Comparison of ENCODE assay signal across 8 mouse cellular contexts in genomic region chr16:13255855-13256635, GRCm38 (mm10). TPM values are rescaled to one million over a fixed set of nuclear protein-coding genes. Genes with fewer than 3 reads are reported as not detected.
DNase-seq lines count a peak whose midpoint lies in the region; ATAC-seq and TF ChIP-seq lines count a peak whose summit lies in the region.

Gene Mrtfb (plus strand): TSS chr16:13256481.

- no peaks in the 10 kb centered on the region; a peak in 1 of 4 replicates for H3K27me3 ChIP-seq in MEL (ENCODE audit: control insufficient read depth in 1 of 2, insufficient read depth in 2 of 2, low read length in 2 of 2)
- H3K27me3 ChIP-seq in forebrain, embryonic 16.5 days (replicated peaks; ENCODE audit: control insufficient read depth, insufficient read depth, low read length): no peaks in the 10 kb centered on the region
- H3K27me3 ChIP-seq in neural tube, embryonic 15.5 days (replicated peaks): no peaks in the 10 kb centered on the region

- intact Hi-C loops in heart, postnatal 36 days (cut with DNase I): loop anchor here (2.0 kb wide), 2 partner anchors 95 to 101 kb away; no protein-coding TSS in a partner anchor

- TF ChIP-seq POLR2A in MEL (IDR thresholded peaks at IDR 0.05; ENCODE audit: control insufficient read depth in 1 of 2, insufficient read depth in 1 of 2, low read depth in 1 of 2, low read length in 2 of 2, poor library complexity in 1 of 2): peak; percentile 72 to 83
- peak; percentile 59; the same call in 1 of the 2 replicates for TF ChIP-seq POLR2A in lung, adult 2 months (IDR thresholded peaks at IDR 0.05; ENCODE audit: borderline replicate concordance, extremely low read depth, low read depth, low read length)

- ATAC-seq in forebrain, embryonic 16.5 days: peak; percentile 94
- ATAC-seq in neural tube, embryonic 15.5 days (ENCODE audit: low FRiP score): peak; percentile 95

- H3K9ac ChIP-seq in MEL (ENCODE audit: control insufficient read depth, low read depth, low read length, poor library complexity, severe bottlenecking): peak within 1 kb of the TSS; percentile 90
- peak within 1 kb of the TSS; percentile 94 for H3K9ac ChIP-seq in forebrain, embryonic 16.5 days (replicated peaks; ENCODE audit: low read depth, low read length)
- peak within 1 kb of the TSS; percentile 88 for H3K9ac ChIP-seq in neural tube, embryonic 15.5 days (replicated peaks)

- H3K79me2 ChIP-seq in MEL (ENCODE audit: control insufficient read depth, insufficient read depth, low read length, poor library complexity): peaks cover 1% of the 10 kb centered on the region; the same call in 1 of the 2 replicates

- TF ChIP-seq RAD21 in MEL (IDR thresholded peaks at IDR 0.05; ENCODE audit: low read depth, low read length): no peak

- TF ChIP-seq EP300 in MEL (IDR thresholded peaks at IDR 0.05; ENCODE audit: low read depth in 1 of 2, low read length in 2 of 2): no peak

- no peaks in the 10 kb centered on the region for H3K9me3 ChIP-seq in MEL (replicated peaks; ENCODE audit: insufficient read depth, low read length)
- H3K9me3 ChIP-seq in forebrain, embryonic 16.5 days (ENCODE audit: control insufficient read depth, low read length): no peaks in the 10 kb centered on the region
- no peaks in the 10 kb centered on the region for H3K9me3 ChIP-seq in neural tube, embryonic 15.5 days (replicated peaks)

- peaks cover 0 to 8% of the 10 kb centered on the region in 2 experiments; a peak in 3 of 4 replicates for H3K4me1 ChIP-seq in MEL (ENCODE audit: control insufficient read depth in 1 of 2, insufficient read depth in 2 of 2, low read length in 2 of 2)
- H3K4me1 ChIP-seq in forebrain, embryonic 16.5 days (replicated peaks; ENCODE audit: control insufficient read depth, insufficient read depth, low read length): peaks cover 14% of the 10 kb centered on the region
- peaks cover 8% of the 10 kb centered on the region for H3K4me1 ChIP-seq in lung, adult 2 months (ENCODE audit: control insufficient read depth, insufficient read depth, low read length)
- H3K4me1 ChIP-seq in neural tube, embryonic 15.5 days: peaks cover 21% of the 10 kb centered on the region

- H3K4me2 ChIP-seq in forebrain, embryonic 16.5 days (ENCODE audit: low read length): peak within 1 kb of the TSS; percentile 85
- peak within 1 kb of the TSS; percentile 91 for H3K4me2 ChIP-seq in neural tube, embryonic 15.5 days

- H3K4me3 ChIP-seq in MEL (ENCODE audit: control insufficient read depth in 1 of 2, insufficient read depth in 1 of 2, low read depth in 2 of 2, low read length in 2 of 2): peak within 1 kb of the TSS; percentile 71 to 97
- H3K4me3 ChIP-seq in forebrain, embryonic 16.5 days (replicated peaks; ENCODE audit: low read length): peak within 1 kb of the TSS; percentile 72
- H3K4me3 ChIP-seq in layer of hippocampus, adult 2 months: peak within 1 kb of the TSS; percentile 78
- H3K4me3 ChIP-seq in lung, adult 2 months (replicated peaks; ENCODE audit: extremely low read depth, low read depth, low read length): peak within 1 kb of the TSS; percentile 98
- H3K4me3 ChIP-seq in neural tube, embryonic 15.5 days (replicated peaks): peak within 1 kb of the TSS; percentile 86

- DNase-seq in MEL (ENCODE audit: low read depth, low spot score): peak; percentile 90
- DNase-seq in cerebellum, adult 18-20 months: peak; percentile 91 to 94
- DNase-seq in heart, postnatal 36 days: peak; percentile 94 to 98
- DNase-seq in layer of hippocampus, adult 2 months (ENCODE audit: low spot score in 2 of 2): peak; percentile 74 to 88
- DNase-seq in lung, adult 2 months: peak; percentile 95
- DNase-seq in testis, postnatal 10 days (ENCODE audit: low spot score): peak; percentile 95

- H3K27ac ChIP-seq in MEL (ENCODE audit: control insufficient read depth, low read depth, low read length): peak within 1 kb of the TSS; percentile 42
- H3K27ac ChIP-seq in forebrain, embryonic 16.5 days (ENCODE audit: low read length): peak within 1 kb of the TSS; percentile 42
- peak within 1 kb of the TSS; percentile 98 for H3K27ac ChIP-seq in layer of hippocampus, adult 2 months
- H3K27ac ChIP-seq in neural tube, embryonic 15.5 days (replicated peaks): peak within 1 kb of the TSS; percentile 91

- TF ChIP-seq CTCF in MEL (IDR thresholded peaks at IDR 0.05 in 2 of 3, conservative IDR thresholded peaks at IDR 0.05 in 1 of 3; ENCODE audit: control insufficient read depth in 1 of 3, insufficient read depth in 1 of 3, low read depth in 2 of 3, low read length in 3 of 3, poor library complexity in 1 of 3, severe bottlenecking in 1 of 3): no peak
- TF ChIP-seq CTCF in layer of hippocampus, adult 2 months (conservative IDR thresholded peaks at IDR 0.05): peak; percentile 59
- TF ChIP-seq CTCF in lung, adult 2 months (IDR thresholded peaks at IDR 0.05; ENCODE audit: insufficient read depth, low read length): no peak

- H3K36me3 ChIP-seq in MEL (ENCODE audit: control insufficient read depth in 1 of 2, insufficient read depth in 2 of 2, low read length in 2 of 2): peaks cover 0 to 3% of the 10 kb centered on the region in 2 experiments; a peak in 1 of 4 replicates
- H3K36me3 ChIP-seq in forebrain, embryonic 16.5 days (ENCODE audit: control insufficient read depth, insufficient read depth): no peaks in the 10 kb centered on the region
- H3K36me3 ChIP-seq in neural tube, embryonic 15.5 days: no peaks in the 10 kb centered on the region

- under 1% methylated on average over 53 of the region's 56 CpGs for WGBS in forebrain, embryonic 16.5 days
- 2% methylated on average over 47 of the region's 56 CpGs for WGBS in lung, adult 2 months
- WGBS in neural tube, embryonic 15.5 days: 2% methylated on average over 48 of the region's 56 CpGs

TF ChIP-seq in MEL, 35 proteins besides CTCF, POLR2A, EP300 and RAD21:
- no peak for TF ChIP-seq UBTF (IDR thresholded peaks at IDR 0.05; ENCODE audit: borderline replicate concordance, insufficient read depth, low read depth, low read length)
- TF ChIP-seq ETS1 (IDR thresholded peaks at IDR 0.05; ENCODE audit: low read depth, low read length): no peak
- no peak for TF ChIP-seq ZKSCAN1 (IDR thresholded peaks at IDR 0.05; ENCODE audit: low read depth, low read length)
- TF ChIP-seq MAFK (IDR thresholded peaks at IDR 0.05; ENCODE audit: borderline replicate concordance, low read depth, low read length): no peak
- peak; percentile 75 for TF ChIP-seq NELFE (IDR thresholded peaks at IDR 0.05; ENCODE audit: low read depth, low read length)
- 0 out of 2 replicates have a peak, but pooled peaks have one; percentile 22 for TF ChIP-seq MXI1 (IDR thresholded peaks at IDR 0.05; ENCODE audit: low read depth, low read length)
- peak; percentile 95 for TF ChIP-seq CHD2 (IDR thresholded peaks at IDR 0.05; ENCODE audit: low read length)
- no peak for TF ChIP-seq ZNF384 (IDR thresholded peaks at IDR 0.05; ENCODE audit: low read depth, low read length)
- no peak for TF ChIP-seq GATA1 (IDR thresholded peaks at IDR 0.05; ENCODE audit: low read depth, low read length)
- TF ChIP-seq NRF1 (IDR thresholded peaks at IDR 0.05; ENCODE audit: insufficient read depth, low read depth, low read length, poor library complexity, severe bottlenecking): peak; percentile 93
- TF ChIP-seq ZMIZ1 (IDR thresholded peaks at IDR 0.05; ENCODE audit: low read depth, low read length): no peak
- TF ChIP-seq HCFC1 (IDR thresholded peaks at IDR 0.05; ENCODE audit: low read depth, low read length): peak; percentile 67
- TF ChIP-seq ZC3H11A (IDR thresholded peaks at IDR 0.05; ENCODE audit: low read depth, low read length): no peak
- TF ChIP-seq POLR2AphosphoS5 (IDR thresholded peaks at IDR 0.05; ENCODE audit: borderline replicate concordance, low read depth, low read length): no peak
- 0 out of 2 replicates have a peak, but pooled peaks have one; percentile 7 for TF ChIP-seq TCF12 (IDR thresholded peaks at IDR 0.05; ENCODE audit: low read depth, low read length)
TF ChIP-seq in MEL: peak in this region for 6.

RNA-seq across cellular contexts. Expression of gene Mrtfb, which starts in this region (rescaled TPM):
- 2.7 and 3.6 TPM in 2 replicates for total RNA-seq in MEL (2012; rRNA removed)
- 1 to 10 TPM in 1 of 2 experiments, not detected in 1; 6.6 TPM for polyA plus RNA-seq in MEL (2012; ENCODE audit: insufficient read depth in 1 of 2, insufficient read length in 2 of 2, low read depth in 1 of 2, low replicate concordance in 2 of 2, missing spikeins in 1 of 2)
- polyA plus RNA-seq in forebrain, embryonic 16.5 days (2015; fragmentation: Nextera tagmentation; extraction: Ambion mirVana): 12.8 and 16.4 TPM in 2 replicates
- 10 to 100 TPM; 28.7 to 29.9 TPM for total RNA-seq in heart, postnatal 36 days (2021)
- 100 to 1,000 TPM; 173 to 185 TPM for total RNA-seq in layer of hippocampus, adult 2 months (2021)
- polyA plus RNA-seq in lung, adult 2 months (2012; rRNA removed): 13.2 and 15.8 TPM in 2 replicates
- 9.9 and 14.2 TPM in 2 replicates for polyA plus RNA-seq in neural tube, embryonic 15.5 days (2015; fragmentation: Nextera tagmentation; extraction: Ambion mirVana)

Comparison
In these comparisons a context has a peak if more than half of its experiments do, and no peak if none do; other contexts are left out.
1. Peak in every context shown above with its lines: DNase-seq, ATAC-seq, H3K4me3 ChIP-seq and H3K27ac ChIP-seq.
2. RNA of gene Mrtfb (total RNA-seq): 173 to 185 TPM in layer of hippocampus, adult 2 months; 28.7 to 29.9 TPM in heart, postnatal 36 days and 2.7 to 3.6 TPM in MEL; every median in the first group is over 4 times any median in the second.
3. H3K27ac ChIP-seq: peak in every context shown above with its lines; median percentile 98 in layer of hippocampus, adult 2 months; 91 in neural tube, embryonic 15.5 days; 42 in MEL; 42 in forebrain, embryonic 16.5 days.